Mouse (Mus musculus): ENCODE data around the gene Ahcy. TPM values are rescaled to one million over a fixed set of nuclear protein-coding genes. Genes with fewer than 3 reads are reported as not detected.
"Not testable (repeated sequence)": the region's sequence is repeated elsewhere in the genome, so short reads cannot be mapped to it uniquely, and the experiment has no call there.

Gene Ahcy
- total and polyA plus RNA-seq, 3 experiments, result 364 to 529 (median 514) TPM

DNA sequence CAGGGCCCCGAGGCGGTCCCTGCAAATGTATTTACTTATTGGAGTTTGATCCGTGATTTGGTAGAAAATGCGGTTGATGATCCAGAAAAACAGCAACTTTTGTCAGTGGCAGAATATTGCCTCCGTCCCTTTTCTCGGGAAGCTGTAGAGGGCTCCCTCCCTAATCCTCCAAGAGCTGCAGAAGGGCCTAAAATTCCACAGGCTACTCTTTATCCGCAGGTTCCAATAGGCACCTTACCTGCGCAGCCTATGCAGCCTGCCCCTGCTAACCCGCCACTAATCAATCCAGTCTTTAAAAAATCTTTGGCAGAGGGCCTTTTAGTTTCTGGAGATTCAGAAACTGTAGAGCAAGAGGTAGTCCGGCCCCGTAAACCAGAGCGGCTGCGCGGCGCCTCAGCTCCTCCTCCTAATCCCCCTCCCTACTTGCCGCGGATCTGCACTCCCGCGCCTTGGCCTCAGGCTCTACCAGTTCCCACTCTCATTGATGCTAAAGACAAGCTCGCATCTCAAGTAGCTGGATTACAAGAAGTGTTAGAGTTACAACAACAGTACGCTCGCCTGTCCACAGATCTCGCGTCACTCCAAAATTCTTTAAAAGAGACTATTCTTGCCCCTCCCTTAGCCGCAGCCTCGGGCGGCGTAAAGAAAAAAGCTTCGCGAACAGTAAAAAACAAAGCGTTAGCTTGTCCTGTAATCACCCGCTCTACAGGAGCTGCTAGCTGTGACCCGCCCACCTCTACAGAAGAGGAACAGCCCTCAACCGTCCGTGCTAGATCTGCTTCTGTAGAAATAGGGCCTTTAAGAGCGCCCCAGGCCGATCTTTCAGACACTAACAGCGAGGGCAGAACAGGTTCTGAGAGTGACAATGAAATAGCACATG lies 55.3 kb downstream of the Ahcy start:
- peak overlapping the region; percentile 44 to 60 (median 51) for H3K4me3 ChIP-seq (replicated peaks in 1 of 3; ENCODE audit: low read depth in 2 of 3, low read length in 2 of 3, poor library complexity in 1 of 3)
- H3K27ac ChIP-seq (ENCODE audit: insufficient read depth, low read depth), result peak overlapping the region; percentile 94
- DNase-seq (ENCODE audit: extremely low read depth), result peak; percentile 82

DNA sequence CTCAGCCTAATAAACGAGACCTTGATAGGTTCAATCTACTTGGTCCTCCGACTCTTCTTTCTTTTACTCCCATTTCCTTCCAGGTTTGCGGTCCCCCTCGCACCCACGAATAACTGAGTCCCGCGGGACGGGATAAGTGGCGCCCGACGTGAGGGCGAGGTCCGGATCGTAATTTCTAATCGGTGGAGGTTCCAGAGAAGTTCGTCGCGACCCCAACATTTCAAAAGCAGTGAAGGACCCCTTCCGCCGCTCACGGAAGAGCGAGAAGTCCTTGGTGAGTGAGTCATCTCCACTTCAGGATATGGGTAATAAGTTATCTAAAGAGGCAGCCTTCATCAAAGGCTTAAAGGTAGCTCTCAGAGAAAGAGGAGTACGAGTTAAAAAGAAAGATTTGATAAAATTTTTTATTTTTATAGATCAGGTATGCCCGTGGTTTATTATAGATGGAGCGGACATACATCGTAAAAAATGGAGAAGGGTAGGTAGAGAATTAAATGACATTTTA lies 56.0 kb downstream of the Ahcy start, which contains the start of gene Gm14226:
Gm14226 (plus strand) TSS at position 16 of the 505 bp plus-strand sequence.
- DNase-seq (ENCODE audit: extremely low read depth); H3K9me3 ChIP-seq (replicated peaks; ENCODE audit: low read length); in situ Hi-C loops (cut with MboI; ENCODE audit: low pct_ligation_motif_present, low pct_unique_long_range_greater_than_20kb, low sequenced_read_pairs); H3K27me3 ChIP-seq (replicated peaks); H3K36me3 ChIP-seq (replicated peaks in 1 of 2; ENCODE audit: control insufficient read depth in 1 of 2, insufficient read depth in 1 of 2, low read length in 1 of 2); dilution Hi-C loops (cut with MboI; ENCODE audit: extremely low pct_ligation_motif_present, extremely low pct_unique_long_range_greater_than_20kb, low sequenced_read_pairs); H3K79me2 ChIP-seq (replicated peaks; ENCODE audit: control insufficient read depth, extremely low read depth, insufficient read depth, poor library complexity, severe bottlenecking): not testable (repeated sequence)
- Histone ChIP-seq H3K4me2 (ENCODE audit: insufficient read depth, low read depth, poor library complexity, severe bottlenecking) (peak within 1 kb of the TSS; percentile 66), H3K9ac (ENCODE audit: insufficient read depth, low read depth) (peak within 1 kb of the TSS; percentile 79), H3K27ac (ENCODE audit: insufficient read depth, low read depth) (peak within 1 kb of the TSS; percentile 94), H3K4me1 (ENCODE audit: control insufficient read depth in 1 of 2, insufficient read depth in 2 of 2) (peaks cover 7 to 11% of the 10 kb centered on the region in 2 experiments; a peak in 3 of 4 replicates), H3K4me3 (replicated peaks in 1 of 3; ENCODE audit: low read depth in 2 of 3, low read length in 2 of 3, poor library complexity in 1 of 3) (peak within 1 kb of the TSS; percentile 44 to 60 (median 51))

More for the DNA sequence above, 55.3 kb downstream of the Ahcy start:
- Histone ChIP-seq H3K9me3 (replicated peaks; ENCODE audit: low read length) (no peaks in the 10 kb centered on the region), H3K36me3 (replicated peaks in 1 of 2; ENCODE audit: control insufficient read depth in 1 of 2, insufficient read depth in 1 of 2, low read length in 1 of 2) (no peaks in the 10 kb centered on the region), H3K27me3 (replicated peaks) (no peaks in the 10 kb centered on the region), H3K4me1 (ENCODE audit: control insufficient read depth in 1 of 2, insufficient read depth in 2 of 2) (peaks cover 7 to 11% of the 10 kb centered on the region in 2 experiments; a peak in 3 of 4 replicates), H3K4me2 (ENCODE audit: insufficient read depth, low read depth, poor library complexity, severe bottlenecking) (peak overlapping the region; percentile 66), H3K9ac (ENCODE audit: insufficient read depth, low read depth) (peak overlapping the region; percentile 79), H3K79me2 (replicated peaks; ENCODE audit: control insufficient read depth, extremely low read depth, insufficient read depth, poor library complexity, severe bottlenecking) (no peaks in the 10 kb centered on the region)
- in situ Hi-C loops (cut with MboI; ENCODE audit: low pct_ligation_motif_present, low pct_unique_long_range_greater_than_20kb, low sequenced_read_pairs), result no loop called here
- TF ChIP-seq CHD2 (IDR thresholded peaks at IDR 0.05; ENCODE audit: low read length), result 0 out of 2 replicates have a peak, but pooled peaks have one; percentile 11
- 0 out of 2 replicates have a peak, but pooled peaks have one; percentile 34 for TF ChIP-seq POLR2AphosphoS2 (IDR thresholded peaks at IDR 0.05; ENCODE audit: low read depth, low read length)
- peak; percentile 70 for TF ChIP-seq NELFE (IDR thresholded peaks at IDR 0.05; ENCODE audit: low read depth, low read length)
- peak; percentile 56 for TF ChIP-seq MXI1 (IDR thresholded peaks at IDR 0.05; ENCODE audit: low read depth, low read length)
- 0 out of 2 replicates have a peak, but pooled peaks have one; percentile 30 for TF ChIP-seq E2F4 (IDR thresholded peaks at IDR 0.05; ENCODE audit: insufficient replicate concordance, low read depth, low read length)
- TF ChIP-seq KAT2A (IDR thresholded peaks at IDR 0.05; ENCODE audit: insufficient replicate concordance, low read length), result no peak
- TF ChIP-seq IRF4 (IDR thresholded peaks at IDR 0.05; ENCODE audit: low read depth, low read length), result 0 out of 2 replicates have a peak, but pooled peaks have one; percentile 28
- 0 out of 2 replicates have a peak, but pooled peaks have one; percentile 21 for TF ChIP-seq UBTF (IDR thresholded peaks at IDR 0.05; ENCODE audit: low read depth, low read length)
- TF ChIP-seq ZMIZ1 (IDR thresholded peaks at IDR 0.05; ENCODE audit: low read depth, low read length), result peak; percentile 80; the same call in 1 of the 2 replicates
- TF ChIP-seq POLR2A (IDR thresholded peaks at IDR 0.05; ENCODE audit: low read depth, low read length), result peak; percentile 77
- TF ChIP-seq NRF1 (IDR thresholded peaks at IDR 0.05; ENCODE audit: low read depth, low read length), result peak; percentile 83
- no peak for TF ChIP-seq JUN (IDR thresholded peaks at IDR 0.05; ENCODE audit: insufficient read depth, low read depth, low read length)
- no peak for TF ChIP-seq ZNF384 (IDR thresholded peaks at IDR 0.05; ENCODE audit: low read depth, low read length)
- peak in 1 of 2 experiments; percentile 11; a peak in 1 of 4 replicates for TF ChIP-seq CTCF (conservative IDR thresholded peaks at IDR 0.05 in 1 of 2, IDR thresholded peaks at IDR 0.05 in 1 of 2; ENCODE audit: low read depth in 2 of 2, low read length in 2 of 2)
- no peak for TF ChIP-seq PAX5 (IDR thresholded peaks at IDR 0.05; ENCODE audit: low read length)
- peak; percentile 34; the same call in 1 of the 2 replicates for TF ChIP-seq SIN3A (IDR thresholded peaks at IDR 0.05; ENCODE audit: low read length)
- dilution Hi-C loops (cut with MboI; ENCODE audit: extremely low pct_ligation_motif_present, extremely low pct_unique_long_range_greater_than_20kb, low sequenced_read_pairs), result no loop called here

DNA sequence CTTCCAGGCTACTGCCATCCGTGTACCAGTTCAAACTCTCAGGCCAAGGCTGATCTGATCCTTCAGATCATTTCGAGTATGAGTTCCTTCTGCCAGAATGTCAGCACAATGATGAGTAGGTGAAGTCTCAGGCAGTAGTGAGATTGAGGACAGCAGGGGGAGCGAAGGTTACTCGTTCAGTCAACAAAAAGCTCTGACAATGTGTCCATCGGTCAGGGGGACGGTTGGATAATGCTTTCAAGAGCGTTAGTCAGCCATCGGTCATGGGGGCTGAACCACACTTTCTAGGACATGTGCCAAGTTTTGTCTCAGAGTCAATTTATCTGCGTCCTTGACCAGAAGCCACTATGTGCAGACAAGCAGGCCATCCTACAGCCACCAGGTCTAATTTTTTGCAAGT lies 57.5 kb downstream of the Ahcy start:
- H3K27ac ChIP-seq (ENCODE audit: insufficient read depth, low read depth); H3K79me2 ChIP-seq (replicated peaks; ENCODE audit: control insufficient read depth, extremely low read depth, insufficient read depth, poor library complexity, severe bottlenecking); H3K9ac ChIP-seq (ENCODE audit: insufficient read depth, low read depth); H3K27me3 ChIP-seq (replicated peaks); H3K4me3 ChIP-seq (replicated peaks in 1 of 3; ENCODE audit: low read depth in 2 of 3, low read length in 2 of 3, poor library complexity in 1 of 3); H3K36me3 ChIP-seq (replicated peaks in 1 of 2; ENCODE audit: control insufficient read depth in 1 of 2, insufficient read depth in 1 of 2, low read length in 1 of 2); H3K4me2 ChIP-seq (ENCODE audit: insufficient read depth, low read depth, poor library complexity, severe bottlenecking); DNase-seq (ENCODE audit: extremely low read depth); H3K9me3 ChIP-seq (replicated peaks; ENCODE audit: low read length); in situ Hi-C loops (cut with MboI; ENCODE audit: low pct_ligation_motif_present, low pct_unique_long_range_greater_than_20kb, low sequenced_read_pairs); dilution Hi-C loops (cut with MboI; ENCODE audit: extremely low pct_ligation_motif_present, extremely low pct_unique_long_range_greater_than_20kb, low sequenced_read_pairs): not testable (repeated sequence)
- peaks cover 5 to 11% of the 10 kb centered on the region in 2 experiments; a peak in 3 of 4 replicates for H3K4me1 ChIP-seq (ENCODE audit: control insufficient read depth in 1 of 2, insufficient read depth in 2 of 2)

Data from CH12.LX (cell line).